Mouse (Mus musculus) CD4-positive naive resting alpha-beta T cell, adult 57 days (primary cell): ENCODE results near the gene Gm7954. TPM values are rescaled to one million over a fixed set of nuclear protein-coding genes. Genes with fewer than 3 reads are reported as not detected.

ENCODE experiments used
- total RNA-seq: library from RNA; stranded (reverse); gene quantifications from one replicate; pipeline ENCODE4 v1.2.4, GENCODE M21; 2023

The Gm7954 gene
- not detected for total RNA-seq

DNA sequence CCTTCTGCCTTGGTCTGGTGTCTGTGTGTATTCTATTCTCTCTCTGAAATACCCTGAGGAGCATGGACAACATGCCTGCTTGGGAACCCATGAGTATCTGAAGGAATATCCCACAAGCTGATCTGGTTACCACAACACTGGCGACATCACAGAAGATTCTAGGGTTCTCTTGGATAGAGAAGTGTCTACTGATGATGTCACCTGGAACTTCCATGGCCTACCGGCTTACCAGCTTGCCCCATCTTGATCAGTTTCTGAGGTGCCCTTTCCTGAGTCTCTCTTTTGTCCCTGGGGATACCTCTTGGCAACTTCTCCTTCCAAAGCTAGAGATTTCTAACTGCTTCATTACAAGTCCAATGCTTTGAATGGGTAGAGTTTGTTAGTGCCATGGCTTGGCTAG, at the start of gene Gm7954:
Gene Gm7954 (minus strand): TSS at position 101 of the 400 bp plus-strand sequence.

DNA sequence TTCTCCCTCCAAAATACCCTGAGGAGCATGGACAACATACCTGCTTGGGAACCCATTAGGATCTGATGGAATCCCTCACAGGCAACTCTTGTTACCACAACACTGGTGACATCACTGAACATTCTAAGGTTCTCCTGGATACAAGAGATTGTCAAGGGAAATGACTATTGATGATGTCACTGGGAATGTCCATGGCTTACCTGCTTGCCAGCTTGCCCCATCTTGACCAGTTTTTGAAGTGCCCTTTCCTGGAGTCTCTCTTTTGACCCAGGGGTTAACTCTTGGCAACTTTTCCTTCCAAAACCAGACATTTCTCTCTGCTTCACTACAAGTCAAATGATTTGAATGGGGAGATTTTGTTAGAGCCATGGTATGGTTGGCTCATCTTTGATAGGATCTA, 36.1 kb upstream of the Gm7954 start, which contains the start of gene Gm3486:
Gene Gm3486 (minus strand): TSS at position 101 of the 400 bp plus-strand sequence.

DNA sequence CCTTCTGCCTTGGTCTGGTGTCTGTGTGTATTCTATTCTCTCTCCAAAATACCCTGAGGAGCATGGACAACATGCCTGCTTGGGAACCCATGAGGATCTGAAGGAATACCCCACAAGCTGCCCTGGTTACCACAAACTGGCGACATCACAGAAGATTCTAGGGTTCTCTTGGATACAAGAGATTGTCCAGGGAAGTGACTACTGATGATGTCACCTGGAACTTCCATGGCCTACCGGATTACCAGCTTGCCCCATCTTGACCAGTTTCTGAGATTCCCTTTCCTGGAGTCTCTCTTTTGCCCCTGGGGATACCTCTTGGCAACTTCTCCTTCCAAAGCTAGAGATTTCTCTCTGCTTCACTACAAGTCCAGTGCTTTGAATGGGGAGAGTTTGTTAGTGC, 45.1 kb downstream of the Gm7954 start, which contains the start of gene Gm6482:
Gene Gm6482 (minus strand): TSS at position 101 of the 400 bp plus-strand sequence.

Other genes with a start within 250 kb of the Gm7954 start
- gene Gm2832, start 174.7 kb downstream of the Gm7954 start, total RNA-seq = not detected
- gene Gm5798, start 104.9 kb downstream of the Gm7954 start, total RNA-seq = not detected
- gene Gm7945, start 67.1 kb downstream of the Gm7954 start, total RNA-seq = not detected
- not detected for gene Gm6482, start 45.2 kb downstream of the Gm7954 start, total RNA-seq
- gene Gm3486, start 36.0 kb upstream of the Gm7954 start, total RNA-seq = not detected
- not detected for gene Gm7970, start 102.1 kb upstream of the Gm7954 start, total RNA-seq
- not detected for gene 1700049E17Rik2, start 119.7 kb upstream of the Gm7954 start, total RNA-seq
- gene Gm3072, start 171.1 kb upstream of the Gm7954 start, total RNA-seq = not detected
- not detected for gene Gm3676, start 193.0 kb upstream of the Gm7954 start, total RNA-seq
- gene Gm8068, start 248.4 kb upstream of the Gm7954 start, total RNA-seq = not detected